ENCODE assay signal across 8 mouse cellular contexts in genomic region chr2:132846407-132847358, GRCm38 (mm10). TPM values are rescaled to one million over a fixed set of nuclear protein-coding genes. Genes with fewer than 3 reads are reported as not detected.
DNase-seq lines count a peak whose midpoint lies in the region; ATAC-seq and TF ChIP-seq lines count a peak whose summit lies in the region.

TSS of gene Crls1 (plus strand) at chr2:132846666.

- peak within 1 kb of the TSS; percentile 92 to 99 (median 93) for H3K4me3 ChIP-seq in CH12.LX (replicated peaks in 1 of 3; ENCODE audit: low read depth in 2 of 3, low read length in 2 of 3, poor library complexity in 1 of 3)
- peak within 1 kb of the TSS; percentile 89 for H3K4me3 ChIP-seq in forebrain, embryonic 11.5 days (ENCODE audit: low read depth, low read length)
- H3K4me3 ChIP-seq in heart, embryonic 16.5 days (ENCODE audit: low read length), result peak within 1 kb of the TSS; percentile 82
- H3K4me3 ChIP-seq in liver, embryonic 15.5 days (replicated peaks), result peak within 1 kb of the TSS; percentile 80
- peak within 1 kb of the TSS; percentile 95 for H3K4me3 ChIP-seq in neural tube, embryonic 12.5 days

- peak; percentile 97 for TF ChIP-seq POLR2A in CH12.LX (IDR thresholded peaks at IDR 0.05; ENCODE audit: low read depth, low read length)

- TF ChIP-seq EP300 in CH12.LX (IDR thresholded peaks at IDR 0.05; ENCODE audit: low read length), result no peak

- TF ChIP-seq RAD21 in CH12.LX (IDR thresholded peaks at IDR 0.05; ENCODE audit: low read depth, low read length), result peak; percentile 35

- H3K27me3 ChIP-seq in CH12.LX (replicated peaks), result no peaks in the 10 kb centered on the region
- no peaks in the 10 kb centered on the region for H3K27me3 ChIP-seq in forebrain, embryonic 11.5 days (ENCODE audit: control insufficient read depth, insufficient read depth, low read length)
- no peaks in the 10 kb centered on the region for H3K27me3 ChIP-seq in heart, embryonic 16.5 days (ENCODE audit: control insufficient read depth, insufficient read depth, low read length)
- no peaks in the 10 kb centered on the region for H3K27me3 ChIP-seq in liver, embryonic 15.5 days
- no peaks in the 10 kb centered on the region for H3K27me3 ChIP-seq in neural tube, embryonic 12.5 days (replicated peaks)

- dilution Hi-C loops in CH12.LX (cut with MboI; ENCODE audit: extremely low pct_ligation_motif_present, extremely low pct_unique_long_range_greater_than_20kb, low sequenced_read_pairs), result no loop called here

- peaks cover 20 to 41% of the 10 kb centered on the region in 2 experiments for H3K36me3 ChIP-seq in CH12.LX (replicated peaks in 1 of 2; ENCODE audit: control insufficient read depth in 1 of 2, insufficient read depth in 1 of 2, low read length in 1 of 2)
- H3K36me3 ChIP-seq in forebrain, embryonic 11.5 days (ENCODE audit: control insufficient read depth, insufficient read depth, low read length), result no peaks in the 10 kb centered on the region; the same call in 1 of the 2 replicates
- H3K36me3 ChIP-seq in heart, embryonic 16.5 days (ENCODE audit: control insufficient read depth, insufficient read depth), result peaks cover 10% of the 10 kb centered on the region; the same call in 1 of the 2 replicates
- H3K36me3 ChIP-seq in liver, embryonic 15.5 days (replicated peaks), result peaks cover 23% of the 10 kb centered on the region
- peaks cover 14% of the 10 kb centered on the region for H3K36me3 ChIP-seq in neural tube, embryonic 12.5 days

- H3K9me3 ChIP-seq in CH12.LX (replicated peaks; ENCODE audit: low read length), result no peaks in the 10 kb centered on the region
- no peaks in the 10 kb centered on the region for H3K9me3 ChIP-seq in forebrain, embryonic 11.5 days (ENCODE audit: control insufficient read depth, low read length)
- no peaks in the 10 kb centered on the region for H3K9me3 ChIP-seq in heart, embryonic 16.5 days (replicated peaks; ENCODE audit: control insufficient read depth, low read length)
- no peaks in the 10 kb centered on the region for H3K9me3 ChIP-seq in liver, embryonic 15.5 days (replicated peaks)
- H3K9me3 ChIP-seq in neural tube, embryonic 12.5 days, result no peaks in the 10 kb centered on the region

- H3K4me1 ChIP-seq in CH12.LX (ENCODE audit: control insufficient read depth in 1 of 2, insufficient read depth in 2 of 2), result peaks cover 3 to 23% of the 10 kb centered on the region in 2 experiments; a peak in 3 of 4 replicates
- H3K4me1 ChIP-seq in forebrain, embryonic 11.5 days (replicated peaks; ENCODE audit: control insufficient read depth, insufficient read depth, low read length), result peaks cover 7% of the 10 kb centered on the region
- H3K4me1 ChIP-seq in heart, embryonic 16.5 days (ENCODE audit: control insufficient read depth, insufficient read depth, low read length), result peaks cover 8% of the 10 kb centered on the region
- peaks cover 32% of the 10 kb centered on the region for H3K4me1 ChIP-seq in liver, embryonic 15.5 days (replicated peaks)
- peaks cover 10% of the 10 kb centered on the region for H3K4me1 ChIP-seq in neural tube, embryonic 12.5 days

- TF ChIP-seq CTCF in CH12.LX (conservative IDR thresholded peaks at IDR 0.05 in 1 of 2, IDR thresholded peaks at IDR 0.05 in 1 of 2; ENCODE audit: low read depth in 2 of 2, low read length in 2 of 2), result peak; percentile 62 to 94

- WGBS in forebrain, embryonic 11.5 days, result under 1% methylated on average over 80 of the region's 96 CpGs
- WGBS in heart, embryonic 16.5 days, result under 1% methylated on average over 84 of the region's 96 CpGs
- under 1% methylated on average over 96 of the region's 96 CpGs for WGBS in liver, embryonic 15.5 days (ENCODE audit: insufficient replicate concordance)
- under 1% methylated on average over 88 of the region's 96 CpGs for WGBS in neural tube, embryonic 12.5 days

- peak; percentile 92 for ATAC-seq in forebrain, embryonic 11.5 days (replicated peaks; ENCODE audit: low FRiP score)
- ATAC-seq in heart, embryonic 16.5 days (replicated peaks; ENCODE audit: extremely low read depth, insufficient read depth, low FRiP score), result peak; percentile 91
- ATAC-seq in liver, embryonic 15.5 days (ENCODE audit: insufficient read depth), result peak; percentile 89
- ATAC-seq in neural tube, embryonic 12.5 days (ENCODE audit: low FRiP score, low read depth), result peak; percentile 95

- in situ Hi-C loops in CH12.LX (cut with MboI; ENCODE audit: low pct_ligation_motif_present, low pct_unique_long_range_greater_than_20kb, low sequenced_read_pairs), result loop anchor here (5.0 kb wide), 1 partner anchor 56 kb away; no protein-coding TSS in a partner anchor

- H3K27ac ChIP-seq in CH12.LX (ENCODE audit: insufficient read depth, low read depth), result peak within 1 kb of the TSS; percentile 24; the same call in 1 of the 2 replicates
- peak within 1 kb of the TSS; percentile 64 for H3K27ac ChIP-seq in forebrain, embryonic 11.5 days (ENCODE audit: low read depth, low read length)
- H3K27ac ChIP-seq in heart, embryonic 16.5 days (ENCODE audit: low read length), result peak within 1 kb of the TSS; percentile 85
- H3K27ac ChIP-seq in liver, embryonic 15.5 days (replicated peaks), result peak within 1 kb of the TSS; percentile 78
- H3K27ac ChIP-seq in neural tube, embryonic 12.5 days, result peak within 1 kb of the TSS; percentile 42; the same call in 1 of the 2 replicates

- H3K4me2 ChIP-seq in CH12.LX (ENCODE audit: insufficient read depth, low read depth, poor library complexity, severe bottlenecking), result peak within 1 kb of the TSS; percentile 76
- peak within 1 kb of the TSS; percentile 87 for H3K4me2 ChIP-seq in forebrain, embryonic 11.5 days (ENCODE audit: low read depth, low read length, severe bottlenecking)
- H3K4me2 ChIP-seq in heart, embryonic 16.5 days (ENCODE audit: low read depth, low read length), result peak within 1 kb of the TSS; percentile 70
- H3K4me2 ChIP-seq in liver, embryonic 15.5 days, result peak within 1 kb of the TSS; percentile 87
- H3K4me2 ChIP-seq in neural tube, embryonic 12.5 days (replicated peaks), result peak within 1 kb of the TSS; percentile 77

- H3K9ac ChIP-seq in CH12.LX (ENCODE audit: insufficient read depth, low read depth), result peak within 1 kb of the TSS; percentile 95
- H3K9ac ChIP-seq in forebrain, embryonic 11.5 days (ENCODE audit: low read length), result peak within 1 kb of the TSS; percentile 89
- peak within 1 kb of the TSS; percentile 86 for H3K9ac ChIP-seq in heart, embryonic 16.5 days (ENCODE audit: low read length)
- H3K9ac ChIP-seq in liver, embryonic 15.5 days, result peak within 1 kb of the TSS; percentile 82
- peak within 1 kb of the TSS; percentile 93 for H3K9ac ChIP-seq in neural tube, embryonic 12.5 days

- peak; percentile 92 for DNase-seq in CH12.LX (ENCODE audit: extremely low read depth)
- DNase-seq in c-Kit-positive CD71-positive TER-119-negative erythroid progenitor cells, embryonic 14.5 days (ENCODE audit: low read depth), result peak; percentile 91
- peak; percentile 98 for DNase-seq in forebrain, embryonic 11.5 days (ENCODE audit: low spot score)
- DNase-seq in kidney, postnatal 36 days, result peak; percentile 93 to 94
- DNase-seq in telencephalon, adult 2 months (ENCODE audit: low read depth, low spot score), result peak; percentile 88

- H3K79me2 ChIP-seq in CH12.LX (replicated peaks; ENCODE audit: control insufficient read depth, extremely low read depth, insufficient read depth, poor library complexity, severe bottlenecking), result peaks cover 22% of the 10 kb centered on the region

TF ChIP-seq in CH12.LX, 34 proteins besides CTCF, POLR2A, EP300 and RAD21 (continues in another document):
- peak; percentile 62 for TF ChIP-seq USF1 (IDR thresholded peaks at IDR 0.05; ENCODE audit: low read depth, low read length)
- no peak for TF ChIP-seq ZKSCAN1 (IDR thresholded peaks at IDR 0.05; ENCODE audit: borderline replicate concordance, low read depth, low read length)
- peak; percentile 71 for TF ChIP-seq IRF4 (IDR thresholded peaks at IDR 0.05; ENCODE audit: low read depth, low read length)
- peak; percentile 63 for TF ChIP-seq ELF1 (IDR thresholded peaks at IDR 0.05; ENCODE audit: low read depth, low read length)
- peak; percentile 70 for TF ChIP-seq MEF2A (IDR thresholded peaks at IDR 0.05; ENCODE audit: borderline replicate concordance, low read depth, low read length)
- no peak for TF ChIP-seq E2F4 (IDR thresholded peaks at IDR 0.05; ENCODE audit: insufficient replicate concordance, low read depth, low read length)
- 0 out of 2 replicates have a peak, but pooled peaks have one; percentile 14 for TF ChIP-seq ETS1 (conservative IDR thresholded peaks at IDR 0.05; ENCODE audit: low read depth, low read length)
- peak; percentile 42; the same call in 1 of the 2 replicates for TF ChIP-seq USF2 (conservative IDR thresholded peaks at IDR 0.05; ENCODE audit: low read depth, low read length)
- TF ChIP-seq TBP (conservative IDR thresholded peaks at IDR 0.05; ENCODE audit: low read depth, low read length), result peak; percentile 94
- peak; percentile 86 for TF ChIP-seq TCF12 (IDR thresholded peaks at IDR 0.05; ENCODE audit: low read depth, low read length)
- no peak for TF ChIP-seq POLR2AphosphoS2 (IDR thresholded peaks at IDR 0.05; ENCODE audit: low read depth, low read length)
- peak; percentile 82 for TF ChIP-seq MYC (IDR thresholded peaks at IDR 0.05; ENCODE audit: low read depth, low read length)
- 0 out of 2 replicates have a peak, but pooled peaks have one; percentile 31 for TF ChIP-seq MAFK (IDR thresholded peaks at IDR 0.05; ENCODE audit: insufficient replicate concordance, low read length)
- TF ChIP-seq SIN3A (IDR thresholded peaks at IDR 0.05; ENCODE audit: low read length), result peak; percentile 97
- peak; percentile 94 for TF ChIP-seq NELFE (IDR thresholded peaks at IDR 0.05; ENCODE audit: low read depth, low read length)
- TF ChIP-seq UBTF (IDR thresholded peaks at IDR 0.05; ENCODE audit: low read depth, low read length), result peak; percentile 86
- TF ChIP-seq JUN (IDR thresholded peaks at IDR 0.05; ENCODE audit: insufficient read depth, low read depth, low read length), result no peak
- 0 out of 2 replicates have a peak, but pooled peaks have one; percentile 29 for TF ChIP-seq NRF1 (IDR thresholded peaks at IDR 0.05; ENCODE audit: low read depth, low read length)
- peak; percentile 89 for TF ChIP-seq KAT2A (IDR thresholded peaks at IDR 0.05; ENCODE audit: insufficient replicate concordance, low read length)
- peak; percentile 88 for TF ChIP-seq HCFC1 (IDR thresholded peaks at IDR 0.05; ENCODE audit: low read depth, low read length)
- TF ChIP-seq ZC3H11A (IDR thresholded peaks at IDR 0.05; ENCODE audit: low read depth, low read length), result 0 out of 2 replicates have a peak, but pooled peaks have one; percentile 1

RNA-seq across cellular contexts. Expression of gene Crls1, which starts in this region (rescaled TPM):
- total RNA-seq in CH12.LX (2012; rRNA removed), result 29.7 and 31.8 TPM in 2 replicates
- 105 and 109 TPM in 2 replicates for total RNA-seq in CH12.LX (2014; rRNA removed)
- polyA plus RNA-seq in CH12.LX (2012; ENCODE audit: insufficient read length, low read depth), result 34.5 and 44.9 TPM in 2 replicates
- polyA plus RNA-seq in forebrain, embryonic 11.5 days (2014; fragmentation: Nextera tagmentation; extraction: Ambion mirVana), result 26.9 and 29.7 TPM in 2 replicates
- 5.5 and 5.6 TPM in 2 replicates for polyA plus RNA-seq in heart, embryonic 16.5 days (2015; fragmentation: Nextera tagmentation; extraction: Ambion mirVana)
- 9.1 and 10.3 TPM in 2 replicates for polyA plus RNA-seq in liver, embryonic 15.5 days (2015; fragmentation: Nextera tagmentation; extraction: Ambion mirVana)
- polyA plus RNA-seq in neural tube, embryonic 12.5 days (2016; fragmentation: Nextera tagmentation; extraction: Ambion mirVana), result 25.8 and 28.0 TPM in 2 replicates

Comparison
In these comparisons a context has a peak if more than half of its experiments do, and no peak if none do; other contexts are left out.
1. Peak in every context shown above with its lines: DNase-seq, ATAC-seq, H3K4me3 ChIP-seq and H3K27ac ChIP-seq.
2. H3K27ac ChIP-seq: peak in every context shown above with its lines; median percentile 85 in heart, embryonic 16.5 days; 78 in liver, embryonic 15.5 days; 64 in forebrain, embryonic 11.5 days; 42 in neural tube, embryonic 12.5 days; 24 in CH12.LX.